ENCODE assay signal across 7 mouse cellular contexts in the genomic region with DNA sequence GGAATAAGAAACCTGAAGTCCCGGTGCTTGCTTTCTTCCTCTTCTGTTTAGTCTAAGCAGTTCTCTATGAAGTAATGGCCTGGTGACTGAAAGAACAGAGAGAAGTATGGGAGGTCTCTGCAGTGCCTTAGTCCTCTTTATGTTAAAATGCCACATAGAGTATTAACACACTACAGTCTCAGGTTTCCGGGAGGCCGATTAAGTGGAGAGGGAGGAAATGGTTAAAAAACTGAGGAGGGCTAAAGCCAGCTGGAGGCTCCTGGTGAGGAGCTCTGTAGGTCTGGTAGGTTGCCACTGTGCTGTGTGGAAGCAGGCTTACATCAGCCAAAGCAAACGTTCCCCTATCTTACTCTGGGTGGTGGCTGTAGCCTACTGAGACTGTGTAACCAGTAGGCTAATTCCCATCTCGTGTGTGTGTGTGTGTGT. TPM values are rescaled to one million over a fixed set of nuclear protein-coding genes. Genes with fewer than 3 reads are reported as not detected.
A peak's percentile ranks its signal among the peaks of the same experiment; 100 is the strongest.
DNase-seq lines count a peak whose midpoint lies in the region; ATAC-seq lines count a peak whose summit lies in the region.

No protein-coding gene starts in this region.

- ATAC-seq in forebrain, embryonic 13.5 days: peak; percentile 60
- no peak for ATAC-seq in hindbrain, embryonic 14.5 days (ENCODE audit: low FRiP score)
- peak; percentile 43; the same call in 1 of the 2 replicates for ATAC-seq in midbrain, embryonic 13.5 days

- 19% methylated on average over 5 of the region's 5 CpGs for WGBS in forebrain, embryonic 13.5 days
- 36% methylated on average over 5 of the region's 5 CpGs for WGBS in hindbrain, embryonic 14.5 days
- 35% methylated on average over 5 of the region's 5 CpGs for WGBS in midbrain, embryonic 13.5 days

- peak; percentile 58 for DNase-seq in left cerebral cortex, postnatal 4 days
- no peak for DNase-seq in left cerebral cortex, adult 11 months (ENCODE audit: low spot score)
- DNase-seq in hindbrain, embryonic 14.5 days (ENCODE audit: low spot score): no peak
- no peak for DNase-seq in layer of hippocampus, adult 11-12 months (ENCODE audit: low spot score)
- DNase-seq in spleen, postnatal 36 days (ENCODE audit: low spot score in 2 of 2): no peak

- no peaks in the 10 kb centered on the region for H3K36me3 ChIP-seq in forebrain, embryonic 13.5 days (ENCODE audit: poor library complexity, severe bottlenecking)
- H3K36me3 ChIP-seq in hindbrain, embryonic 14.5 days (replicated peaks; ENCODE audit: control insufficient read depth, insufficient read depth): no peaks in the 10 kb centered on the region
- H3K36me3 ChIP-seq in midbrain, embryonic 13.5 days: no peaks in the 10 kb centered on the region

- no peak overlapping the region for H3K9ac ChIP-seq in forebrain, embryonic 13.5 days
- no peak overlapping the region for H3K9ac ChIP-seq in hindbrain, embryonic 14.5 days
- no peak overlapping the region for H3K9ac ChIP-seq in midbrain, embryonic 13.5 days (replicated peaks)

- no peaks in the 10 kb centered on the region for H3K27me3 ChIP-seq in forebrain, embryonic 13.5 days
- H3K27me3 ChIP-seq in hindbrain, embryonic 14.5 days (ENCODE audit: control insufficient read depth, insufficient read depth, low read length): no peaks in the 10 kb centered on the region
- no peaks in the 10 kb centered on the region for H3K27me3 ChIP-seq in midbrain, embryonic 13.5 days

- no peak overlapping the region for H3K4me3 ChIP-seq in forebrain, embryonic 13.5 days
- no peak overlapping the region for H3K4me3 ChIP-seq in hindbrain, embryonic 14.5 days (replicated peaks; ENCODE audit: low read length)
- H3K4me3 ChIP-seq in midbrain, embryonic 13.5 days (replicated peaks): no peak overlapping the region

- H3K4me1 ChIP-seq in forebrain, embryonic 13.5 days: peaks cover 40% of the 10 kb centered on the region
- H3K4me1 ChIP-seq in hindbrain, embryonic 14.5 days (replicated peaks; ENCODE audit: control insufficient read depth, insufficient read depth, low read length): peaks cover 30% of the 10 kb centered on the region
- H3K4me1 ChIP-seq in midbrain, embryonic 13.5 days (replicated peaks): peaks cover 52% of the 10 kb centered on the region

- intact Hi-C loops in left cerebral cortex, postnatal 4 days (cut with DNase I): no loop called here

- H3K9me3 ChIP-seq in forebrain, embryonic 13.5 days (replicated peaks): no peaks in the 10 kb centered on the region
- no peaks in the 10 kb centered on the region for H3K9me3 ChIP-seq in hindbrain, embryonic 14.5 days (ENCODE audit: control insufficient read depth, low read length)
- H3K9me3 ChIP-seq in midbrain, embryonic 13.5 days: no peaks in the 10 kb centered on the region

- H3K4me2 ChIP-seq in forebrain, embryonic 13.5 days: no peak overlapping the region
- H3K4me2 ChIP-seq in hindbrain, embryonic 14.5 days (replicated peaks): no peak overlapping the region
- H3K4me2 ChIP-seq in midbrain, embryonic 13.5 days (replicated peaks): no peak overlapping the region

- H3K27ac ChIP-seq in forebrain, embryonic 13.5 days: peak overlapping the region; percentile 48
- peak overlapping the region; percentile 44 for H3K27ac ChIP-seq in hindbrain, embryonic 14.5 days
- peak overlapping the region; percentile 41; the same call in 1 of the 2 replicates for H3K27ac ChIP-seq in midbrain, embryonic 13.5 days

RNA-seq across cellular contexts. Expression of gene Reep3, which starts 18.9 kb away (rescaled TPM):
- 10 to 100 TPM; 24.4 to 27.9 TPM for total RNA-seq in left cerebral cortex, postnatal 4 days (2021)
- polyA plus RNA-seq in forebrain, embryonic 13.5 days (2015; fragmentation: Nextera tagmentation; extraction: Ambion mirVana): 42.2 and 43.0 TPM in 2 replicates
- 32.4 and 32.8 TPM in 2 replicates for polyA plus RNA-seq in hindbrain, embryonic 14.5 days (2014; fragmentation: Nextera tagmentation; extraction: Ambion mirVana)
- 38.6 and 41.0 TPM in 2 replicates for polyA plus RNA-seq in midbrain, embryonic 13.5 days (2015; fragmentation: Nextera tagmentation; extraction: Ambion mirVana)

RNA-seq across cellular contexts. Expression of gene Jmjd1c, which starts 19.8 kb away (rescaled TPM):
- 100 to 1,000 TPM; 135 to 143 TPM for total RNA-seq in left cerebral cortex, postnatal 4 days (2021)
- polyA plus RNA-seq in forebrain, embryonic 13.5 days (2015; fragmentation: Nextera tagmentation; extraction: Ambion mirVana): 42.5 and 49.6 TPM in 2 replicates
- polyA plus RNA-seq in hindbrain, embryonic 14.5 days (2014; fragmentation: Nextera tagmentation; extraction: Ambion mirVana): 41.7 and 59.5 TPM in 2 replicates
- polyA plus RNA-seq in midbrain, embryonic 13.5 days (2015; fragmentation: Nextera tagmentation; extraction: Ambion mirVana): 48.6 and 56.1 TPM in 2 replicates
